Mouse (Mus musculus) neural tube, embryonic 11.5 days (tissue): ENCODE data around the gene Wfdc11. TPM values are rescaled to one million over a fixed set of nuclear protein-coding genes. Genes with fewer than 3 reads are reported as not detected.
"Not testable (repeated sequence)": the region's sequence is repeated elsewhere in the genome, so short reads cannot be mapped to it uniquely, and the experiment has no call there.

Experiments
- ATAC-seq: fragments of 200-750 bp; cut with Nextera tagmentation; 2 replicates; pipeline ENCODE4 v1.8.0; 2017; ENCODE audit warnings: moderate number of reproducible peaks, mild to moderate bottlenecking, moderate TSS enrichment, moderate library complexity; ENCODE audit not compliant: insufficient read depth, low FRiP score, low TSS enrichment
- DNase-seq: peaks from one replicate; pipeline ENCODE4 v3.0.0-alpha.2; 2015; ENCODE audit warnings: low spot score
- H3K27ac ChIP-seq: fragments of 300-500 bp; sonication (generic); 2 replicates; pipeline ENCODE4 v1.5.1; 2014; ENCODE audit warnings: low read depth, mild to moderate bottlenecking, low read length
- H3K27me3 ChIP-seq: fragments of 300-500 bp; sonication (generic); 2 replicates; pipeline ENCODE4 v1.6.1; 2014; ENCODE audit warnings: mild to moderate bottlenecking, low read length, mixed read lengths; ENCODE audit not compliant: control insufficient read depth, insufficient read depth
- H3K36me3 ChIP-seq: fragments of 300-500 bp; sonication (generic); 2 replicates; pipeline ENCODE4 v1.6.1; 2014; ENCODE audit warnings: mild to moderate bottlenecking, low read length, moderate library complexity, mixed read lengths; ENCODE audit not compliant: control insufficient read depth, insufficient read depth
- H3K4me1 ChIP-seq: fragments of 300-500 bp; sonication (generic); 2 replicates; pipeline ENCODE4 v1.6.1; 2014; ENCODE audit warnings: low read length, mixed read lengths; ENCODE audit not compliant: control insufficient read depth, insufficient read depth
- H3K4me2 ChIP-seq: fragments of 300-500 bp; sonication (generic); 2 replicates; pipeline ENCODE4 v1.6.1; 2014; ENCODE audit warnings: low read depth, mild to moderate bottlenecking, moderate library complexity
- H3K4me3 ChIP-seq: fragments of 300-500 bp; sonication (generic); 2 replicates; pipeline ENCODE4 v1.5.1; 2014; ENCODE audit warnings: low read depth, low read length
- H3K9ac ChIP-seq: fragments of 300-500 bp; sonication (generic); 2 replicates; pipeline ENCODE4 v1.6.1; 2014; ENCODE audit warnings: mild to moderate bottlenecking, low read length
- H3K9me3 ChIP-seq: fragments of 300-500 bp; sonication (generic); 2 replicates; pipeline ENCODE4 v1.6.1; 2016; ENCODE audit warnings: low read length; ENCODE audit not compliant: control insufficient read depth
- WGBS: fragments of 180-500 bp; shearing (Covaris S2); extraction: QIAGEN DNeasy Blood & Tissue Kit; methylation state at CpG from one replicate; pipeline ENCODE4 v1.1.7; 2014; 5-methylcytosine and 5-hydroxymethylcytosine counted together
- polyA plus RNA-seq: library from polyadenylated mRNA; unstranded; fragments of >200 nt; fragmentation: Nextera tagmentation; extraction: Ambion mirVana; gene quantifications from 2 replicates; pipeline ENCODE4 v1.2.1, GENCODE M21; 2014

Wfdc11 gene
- polyA plus RNA-seq, 1 experiment from 2014 or later = not detected

GRCm38 (mm10) chr2:164613471-164613870, 60.4 kb downstream of the Wfdc11 start, which contains the start of the genes Wfdc6b and Wfdc8:
Gene Wfdc6b, plus strand, starts transcription at chr2:164613522.
Gene Wfdc8, minus strand, starts transcription at chr2:164613626.
- H3K27me3 ChIP-seq, H3K4me3 ChIP-seq, H3K4me2 ChIP-seq, H3K27ac ChIP-seq, ATAC-seq, H3K9ac ChIP-seq, DNase-seq, H3K36me3 ChIP-seq, H3K4me1 ChIP-seq, H3K9me3 ChIP-seq: not testable (repeated sequence)
- WGBS = 74% methylated on average over 8 of the region's 8 CpGs

Other genes starting within 250 kb of the Wfdc11 start
- gene Sdc4, start 230.2 kb downstream of the Wfdc11 start, polyA plus RNA-seq = 11.0 and 11.5 TPM in 2 replicates
- 64.2 and 64.4 TPM in 2 replicates for gene Sys1, start 217.1 kb downstream of the Wfdc11 start, polyA plus RNA-seq
- gene Gm20458, start 213.1 kb downstream of the Wfdc11 start, polyA plus RNA-seq = 4.9 and 6.4 TPM in 2 replicates
- not detected in 2 replicates for gene Trp53tg5, start 200.4 kb downstream of the Wfdc11 start, polyA plus RNA-seq
- 3.5 and 4.5 TPM in 2 replicates for gene Dbndd2, start 188.0 kb downstream of the Wfdc11 start, polyA plus RNA-seq
- gene Pigt, start 176.6 kb downstream of the Wfdc11 start, polyA plus RNA-seq = 55.0 and 57.4 TPM in 2 replicates
- gene Wfdc2, start 111.7 kb downstream of the Wfdc11 start, polyA plus RNA-seq = 8.4 and 13.8 TPM in 2 replicates
- not detected in 2 replicates for gene Spint3, start 100.6 kb downstream of the Wfdc11 start, polyA plus RNA-seq
- not detected in 2 replicates for gene Wfdc6a, start 88.6 kb downstream of the Wfdc11 start, polyA plus RNA-seq
- not detected in 2 replicates for gene Eppin, start 80.5 kb downstream of the Wfdc11 start, polyA plus RNA-seq
- gene Wfdc6b, start 60.6 kb downstream of the Wfdc11 start, polyA plus RNA-seq = not detected in 2 replicates
- not detected in 2 replicates for gene Wfdc8, start 60.5 kb downstream of the Wfdc11 start, polyA plus RNA-seq
- gene Wfdc16, start 35.3 kb downstream of the Wfdc11 start, polyA plus RNA-seq = not detected in 2 replicates
- not detected in 2 replicates for gene Wfdc10, start 18.0 kb downstream of the Wfdc11 start, polyA plus RNA-seq
- gene Wfdc9, start 17.5 kb downstream of the Wfdc11 start, polyA plus RNA-seq = not detected in 2 replicates
- 0.30 TPM in 1 of 2 replicates, not detected in the other for gene Wfdc13, start 11.0 kb upstream of the Wfdc11 start, polyA plus RNA-seq
- gene Spint4, start 24.4 kb upstream of the Wfdc11 start, polyA plus RNA-seq = not detected in 2 replicates
- not detected in 2 replicates for gene Spint5, start 41.2 kb upstream of the Wfdc11 start, polyA plus RNA-seq
- 0.13 and 1.4 TPM in 2 replicates for gene Wfdc3, start 71.8 kb upstream of the Wfdc11 start, polyA plus RNA-seq
- 67.9 and 77.0 TPM in 2 replicates for gene Dnttip1, start 71.9 kb upstream of the Wfdc11 start, polyA plus RNA-seq
- 449 and 453 TPM in 2 replicates for gene Ube2c, start 95.8 kb upstream of the Wfdc11 start, polyA plus RNA-seq
- gene Tnnc2, start 105.9 kb upstream of the Wfdc11 start, polyA plus RNA-seq = 43.2 and 55.4 TPM in 2 replicates
- 11.2 and 14.1 TPM in 2 replicates for gene Snx21, start 111.7 kb upstream of the Wfdc11 start, polyA plus RNA-seq
- 15.1 TPM in 2 replicates for gene Acot8, start 130.8 kb upstream of the Wfdc11 start, polyA plus RNA-seq
- 12.9 and 14.0 TPM in 2 replicates for gene Zswim3, start 131.0 kb upstream of the Wfdc11 start, polyA plus RNA-seq
- gene Zswim1, start 148.6 kb upstream of the Wfdc11 start, polyA plus RNA-seq = 22.9 and 23.2 TPM in 2 replicates
- not detected in 2 replicates for gene Spata25, start 154.4 kb upstream of the Wfdc11 start, polyA plus RNA-seq
- gene Ctsa, start 158.8 kb upstream of the Wfdc11 start, polyA plus RNA-seq = 87.9 and 88.6 TPM in 2 replicates
- 3.8 and 4.8 TPM in 2 replicates for gene Neurl2, start 159.4 kb upstream of the Wfdc11 start, polyA plus RNA-seq
- 58.4 and 58.9 TPM in 2 replicates for gene Pltp, start 183.6 kb upstream of the Wfdc11 start, polyA plus RNA-seq
- 68.0 and 76.6 TPM in 2 replicates for gene Pcif1, start 205.2 kb upstream of the Wfdc11 start, polyA plus RNA-seq
- 13.9 and 15.4 TPM in 2 replicates for gene Zfp335, start 237.7 kb upstream of the Wfdc11 start, polyA plus RNA-seq